Mouse (Mus musculus) lung, postnatal 14 days (tissue): ENCODE results near the gene Olfr605.
"Not testable (repeated sequence)": the region's sequence is repeated elsewhere in the genome, so short reads cannot be mapped to it uniquely, and the experiment has no call there.

Source experiments
- DNase-seq: peaks from one replicate; pipeline ENCODE4 v3.0.0; 2021

Gene Olfr605

GRCm38 (mm10) chr7:103445339-103445738 is at the start of gene Olfr605:
Gene Olfr605, minus strand, starts transcription at chr7:103445439.
- DNase-seq, result no peak

- DNase-seq, result not testable (repeated sequence)
Measured at GRCm38 (mm10) chr7:103477106-103477505, 31.9 kb upstream of the Olfr605 start.

- no peak for DNase-seq
Measured at GRCm38 (mm10) chr7:103469577-103469976, 24.3 kb upstream of the Olfr605 start, which contains the start of gene Olfr608. Gene Olfr608, plus strand, starts transcription at chr7:103469877.

- DNase-seq, result no peak
Measured at GRCm38 (mm10) chr7:103460590-103460989, 15.4 kb upstream of the Olfr605 start.

GRCm38 (mm10) chr7:103448746-103449145 is 3.5 kb upstream of the Olfr605 start, which contains the start of gene Olfr606:
Gene Olfr606, plus strand, starts transcription at chr7:103449046.
- DNase-seq, result no peak

- DNase-seq, result not testable (repeated sequence)
Measured at GRCm38 (mm10) chr7:103414772-103415171, 30.5 kb downstream of the Olfr605 start, which contains the start of gene Usp17lc. Gene Usp17lc, plus strand, starts transcription at chr7:103415072.

- not testable (repeated sequence) for DNase-seq
Measured at GRCm38 (mm10) chr7:103406521-103407055, 38.7 kb downstream of the Olfr605 start.

- DNase-seq, result no peak
Measured at GRCm38 (mm10) chr7:103398981-103399380, 46.3 kb downstream of the Olfr605 start.

- DNase-seq, result no peak
Measured at GRCm38 (mm10) chr7:103397758-103398157, 47.5 kb downstream of the Olfr605 start.
